Mouse (Mus musculus) liver, postnatal 0 days (tissue): ENCODE results near the gene AY761185. TPM values are rescaled to one million over a fixed set of nuclear protein-coding genes. Genes with fewer than 3 reads are reported as not detected.

Experiments used
- ATAC-seq: fragments of 200-750 bp; cut with Nextera tagmentation; 2 replicates; pipeline ENCODE4 v1.8.0; 2017; ENCODE audit warnings: mild to moderate bottlenecking, moderate library complexity
- DNase-seq: peaks from one replicate; pipeline ENCODE4 v3.0.0-alpha.2; 2016
- H3K27ac ChIP-seq: fragments of 300-500 bp; sonication (generic); 2 replicates; pipeline ENCODE4 v1.5.1; 2014; ENCODE audit warnings: antibody characterized with exemption, moderate library complexity, mild to moderate bottlenecking, low read depth
- H3K27me3 ChIP-seq: fragments of 300-500 bp; sonication (generic); 2 replicates; pipeline ENCODE4 v1.6.1; 2014; ENCODE audit warnings: low read length, control low read depth, mixed read lengths; ENCODE audit not compliant: insufficient read depth
- H3K36me3 ChIP-seq: fragments of 300-500 bp; sonication (generic); replicated peaks from 2 replicates; pipeline ENCODE4 v1.6.1; 2014; ENCODE audit warnings: mild to moderate bottlenecking, control low read depth, low read length, moderate library complexity, mixed read lengths; ENCODE audit not compliant: insufficient read depth
- H3K4me1 ChIP-seq: fragments of 300-500 bp; sonication (generic); 2 replicates; pipeline ENCODE4 v1.6.1; 2014; ENCODE audit warnings: antibody characterized with exemption, mild to moderate bottlenecking, control low read depth; ENCODE audit not compliant: insufficient read depth
- H3K4me2 ChIP-seq: fragments of 300-500 bp; sonication (generic); 2 replicates; pipeline ENCODE4 v1.6.1; 2014; ENCODE audit warnings: low read depth, mild to moderate bottlenecking, low read length, moderate library complexity, mixed read lengths
- H3K4me3 ChIP-seq: fragments of 300-500 bp; sonication (generic); 2 replicates; pipeline ENCODE4 v1.5.1; 2014; ENCODE audit warnings: low read depth, low read length
- H3K9ac ChIP-seq: fragments of 300-500 bp; sonication (generic); replicated peaks from 2 replicates; pipeline ENCODE4 v1.6.1; 2014; ENCODE audit warnings: mild to moderate bottlenecking, moderate library complexity
- H3K9me3 ChIP-seq: fragments of 300-500 bp; sonication (generic); 2 replicates; pipeline ENCODE4 v1.6.1; 2016; ENCODE audit warnings: mild to moderate bottlenecking, control low read depth, low read length, mixed read lengths
- CTCF ChIP-seq: sonication (generic); IDR thresholded peaks from 2 replicates; pipeline ENCODE4 v1.5.1; 2016; ENCODE audit warnings: antibody characterized with exemption, low read depth
- EP300 ChIP-seq: IDR thresholded peaks from 2 replicates; pipeline ENCODE4 v1.6.1; 2016; ENCODE audit warnings: antibody characterized with exemption, low read depth, mild to moderate bottlenecking
- WGBS: fragments of 180-500 bp; shearing (Covaris S2); extraction: QIAGEN DNeasy Blood & Tissue Kit; methylation state at CpG from one replicate; pipeline ENCODE4 v1.1.7; 2014; ENCODE audit not compliant: insufficient replicate concordance; 5-methylcytosine and 5-hydroxymethylcytosine counted together
- polyA plus RNA-seq: library from polyadenylated mRNA; unstranded; fragments of >200 nt; fragmentation: Nextera tagmentation; extraction: Ambion mirVana; gene quantifications from 2 replicates; pipeline ENCODE4 v1.2.1, GENCODE M21; 2015

The AY761185 gene
- polyA plus RNA-seq, 1 experiment from 2014 or later, result not detected

DNA sequence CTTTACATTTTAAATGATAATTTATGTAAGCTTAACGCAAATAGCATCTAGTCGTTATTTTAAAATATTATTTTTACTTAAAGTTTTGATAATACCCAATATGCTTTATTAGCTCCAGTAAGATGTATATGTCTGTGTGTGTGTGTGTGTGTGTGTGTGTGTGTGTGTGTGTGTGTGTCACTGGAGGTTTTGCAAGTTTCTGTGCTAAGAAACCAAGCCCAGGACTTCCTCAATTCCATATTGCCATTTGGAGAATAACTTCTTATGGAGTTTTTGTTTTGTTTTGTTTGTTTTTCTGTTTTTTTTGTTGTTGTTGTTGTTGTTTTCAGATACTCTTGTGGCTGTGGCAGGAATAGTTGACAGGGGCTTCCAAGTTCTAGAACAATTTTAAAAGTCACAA, 37.4 kb downstream of the AY761185 start:
- H3K4me1 ChIP-seq, result no peaks in the 10 kb centered on the region
- no peak overlapping the region for H3K9ac ChIP-seq
- DNase-seq, result no peak
- 84% methylated on average over 2 of the region's 2 CpGs for WGBS
- no peak overlapping the region for H3K4me2 ChIP-seq
- no peak for ATAC-seq
- TF ChIP-seq EP300 (no peak), CTCF (no peak)
- no peaks in the 10 kb centered on the region for H3K36me3 ChIP-seq
- no peak overlapping the region for H3K4me3 ChIP-seq
- H3K9me3 ChIP-seq, result no peaks in the 10 kb centered on the region; the same call in 1 of the 2 replicates
- H3K27ac ChIP-seq, result no peak overlapping the region
- no peaks in the 10 kb centered on the region for H3K27me3 ChIP-seq

DNA sequence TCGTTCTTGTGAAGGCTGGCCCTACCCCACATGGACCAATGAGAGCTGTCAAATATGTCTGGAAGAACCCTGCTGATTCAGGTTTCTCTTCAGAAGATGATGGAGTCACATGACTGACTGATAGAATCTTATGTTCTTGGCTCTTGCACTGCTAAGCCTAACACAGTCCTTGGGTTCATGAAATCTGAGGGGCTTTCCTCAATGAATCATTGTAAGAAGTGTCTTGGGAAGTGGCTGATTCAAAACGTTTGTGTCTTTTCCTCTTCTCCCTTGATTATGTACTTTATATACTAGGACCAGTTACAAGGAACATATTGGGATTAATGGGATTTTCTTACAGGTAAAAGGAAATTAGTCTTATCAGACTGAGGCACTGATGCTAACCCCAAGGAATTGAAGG, 42.0 kb downstream of the AY761185 start, which contains the start of gene Gm15056:
Gene Gm15056 (minus strand): TSS at position 101 of the 400 bp plus-strand sequence.
- Histone ChIP-seq H3K9ac (no peak within 1 kb of the TSS), H3K4me2 (no peak within 1 kb of the TSS), H3K9me3 (peaks cover 2% of the 10 kb centered on the region; the same call in 1 of the 2 replicates), H3K4me1 (no peaks in the 10 kb centered on the region), H3K36me3 (no peaks in the 10 kb centered on the region), H3K27ac (no peak within 1 kb of the TSS), H3K4me3 (no peak within 1 kb of the TSS), H3K27me3 (no peaks in the 10 kb centered on the region)
- WGBS, result 30% methylated on average over 2 of the region's 2 CpGs
- ATAC-seq, result no peak
- TF ChIP-seq EP300 (no peak), CTCF (no peak)
- no peak for DNase-seq

Other genes starting within 250 kb of the AY761185 start
- not detected in 2 replicates for gene Defb33, start 52.0 kb downstream of the AY761185 start, polyA plus RNA-seq
- gene Gm15056, start 42.1 kb downstream of the AY761185 start, polyA plus RNA-seq, result not detected in 2 replicates
- gene Gm6040, start 22.6 kb downstream of the AY761185 start, polyA plus RNA-seq, result not detected in 2 replicates
- not detected in 2 replicates for gene Defa21, start 80.8 kb upstream of the AY761185 start, polyA plus RNA-seq
- gene Defa23, start 110.3 kb upstream of the AY761185 start, polyA plus RNA-seq, result not detected in 2 replicates
- gene Defa35, start 120.3 kb upstream of the AY761185 start, polyA plus RNA-seq, result not detected in 2 replicates
- not detected in 2 replicates for gene Defa25, start 139.7 kb upstream of the AY761185 start, polyA plus RNA-seq
- not detected in 2 replicates for gene Gm14851, start 151.3 kb upstream of the AY761185 start, polyA plus RNA-seq
- not detected in 2 replicates for gene Defa30, start 189.9 kb upstream of the AY761185 start, polyA plus RNA-seq
- gene Defa22, start 217.6 kb upstream of the AY761185 start, polyA plus RNA-seq, result not detected in 2 replicates
- gene Defa31, start 246.9 kb upstream of the AY761185 start, polyA plus RNA-seq, result not detected in 2 replicates